Mouse (Mus musculus) cerebellum, adult 11-12 months (tissue): ENCODE measurements at regions not wholly inside any gene's neighbourhood (a gene's known extent, or its start where the extent isn't known, plus 50 kb on each side); places are given as distances from the start of the nearest gene placed in this dataset.

Experiments used
- DNase-seq: peaks from one replicate; pipeline ENCODE4 v3.0.0; 2022

DNA sequence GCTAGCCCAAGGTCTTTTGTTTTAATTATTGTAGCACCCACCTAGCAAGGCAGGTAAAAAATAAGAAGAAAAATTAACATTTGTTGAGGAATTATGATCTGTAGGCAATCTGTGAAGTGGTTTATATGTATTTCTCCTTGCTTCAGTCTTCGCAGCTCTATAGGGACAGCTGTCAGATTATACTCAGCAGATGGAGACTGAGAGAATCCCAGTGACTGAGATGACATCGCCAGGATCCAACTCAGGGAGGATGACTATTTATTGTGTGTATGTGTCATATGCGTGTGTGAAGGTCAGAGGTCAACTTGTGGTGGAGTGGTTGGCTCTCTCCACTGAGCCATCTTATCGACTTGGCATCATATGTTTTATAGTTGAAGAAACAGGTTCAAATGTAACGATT, 362.0 kb upstream of the Chd6 start:
- DNase-seq: no peak

DNA sequence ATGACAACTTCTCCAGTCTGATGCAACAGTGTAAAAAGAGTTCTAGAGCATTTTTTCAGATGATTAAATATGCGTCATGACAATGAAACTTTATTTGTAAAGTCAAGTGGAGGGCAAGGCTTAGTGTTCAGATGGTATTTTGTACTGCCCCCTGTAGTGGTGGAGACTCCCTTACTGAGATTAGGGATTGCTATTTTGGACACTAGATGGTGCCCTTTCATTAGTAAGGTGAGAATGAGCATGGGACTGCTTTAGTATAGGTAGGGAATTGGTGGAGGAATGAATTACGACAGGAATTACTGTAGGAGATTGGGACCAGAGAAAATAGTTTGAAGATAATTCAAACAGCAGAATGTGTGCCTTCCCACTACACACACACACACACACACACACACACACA, 361.1 kb upstream of the Chd6 start:
- peak; percentile 8 for DNase-seq

DNA sequence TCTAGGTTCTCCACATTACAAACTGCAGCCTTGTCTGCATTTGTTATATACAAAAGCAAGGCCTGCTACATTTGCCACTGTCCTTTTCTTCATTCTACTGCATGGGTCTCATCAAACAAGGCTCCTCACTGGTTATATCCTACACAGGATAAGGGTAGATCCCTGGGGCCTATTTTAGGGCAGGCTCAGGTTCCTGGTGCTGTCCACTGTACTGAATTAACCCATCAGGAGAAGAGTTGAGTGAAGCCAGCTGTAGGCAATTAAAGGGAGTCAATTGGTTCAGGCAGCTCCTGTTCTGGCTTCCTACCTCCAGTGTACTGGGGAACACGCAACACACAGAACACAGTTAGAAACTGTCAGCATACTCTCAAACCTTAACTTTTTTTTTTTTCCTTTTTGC, 358.2 kb upstream of the Chd6 start:
- DNase-seq: no peak

DNA sequence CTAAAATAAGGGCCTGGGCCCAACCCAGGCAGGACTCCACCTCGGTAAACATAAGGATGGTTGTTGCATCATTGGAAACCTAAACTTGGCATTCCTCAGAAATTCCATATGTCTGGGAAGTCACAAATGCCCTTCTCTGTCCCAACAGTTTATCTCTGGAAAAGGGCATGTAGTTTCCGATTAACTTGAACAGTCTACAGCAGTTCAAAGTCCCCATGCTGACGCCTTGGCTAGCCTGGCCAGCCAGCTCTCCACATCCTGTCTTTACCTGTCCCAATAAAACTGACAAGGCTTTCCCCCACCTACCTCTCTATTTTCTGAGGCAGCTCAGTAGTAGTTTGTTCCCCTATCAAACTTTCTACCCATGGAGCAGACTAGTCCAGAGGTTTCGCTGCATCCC, 351.7 kb upstream of the Chd6 start:
- DNase-seq: no peak

DNA sequence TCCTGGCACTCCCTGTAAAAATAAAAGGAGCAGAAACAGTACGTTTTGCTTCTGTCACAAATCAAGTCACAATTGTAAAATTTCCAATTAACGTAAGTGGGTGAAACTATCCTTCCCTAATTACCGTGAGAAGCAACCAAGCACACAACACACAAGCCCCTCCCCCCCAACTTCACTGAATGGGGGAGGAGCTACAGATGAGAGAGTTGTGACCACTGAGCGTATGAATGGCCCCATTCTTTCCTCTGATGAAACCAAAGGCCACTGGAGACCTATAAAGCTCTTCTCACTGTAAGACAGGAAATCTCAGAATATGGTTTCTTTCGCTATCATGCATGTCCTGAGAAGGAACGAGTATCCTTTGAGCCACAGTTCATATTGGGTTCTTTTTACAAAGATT, 345.6 kb upstream of the Chd6 start:
- no peak for DNase-seq

DNA sequence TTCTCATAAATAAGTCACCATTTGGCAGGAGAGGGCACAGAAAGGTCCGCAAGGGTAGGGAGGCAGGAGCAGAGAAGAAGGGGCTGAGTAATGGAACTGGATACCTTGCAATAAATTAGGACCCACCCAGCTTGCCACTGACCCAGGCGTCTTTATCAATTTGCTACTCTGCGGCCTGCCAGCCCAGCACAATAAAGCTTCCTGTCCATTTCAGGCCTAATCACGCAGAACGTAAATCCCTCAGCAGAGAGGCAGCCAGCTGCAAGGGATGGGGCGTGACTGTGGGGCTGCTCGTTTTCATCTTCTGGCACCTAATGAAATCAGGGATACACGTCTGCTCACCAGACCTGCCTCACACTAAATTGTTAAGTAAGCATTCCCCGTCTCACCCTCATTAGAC, 324.9 kb upstream of the Chd6 start:
- no peak for DNase-seq

DNA sequence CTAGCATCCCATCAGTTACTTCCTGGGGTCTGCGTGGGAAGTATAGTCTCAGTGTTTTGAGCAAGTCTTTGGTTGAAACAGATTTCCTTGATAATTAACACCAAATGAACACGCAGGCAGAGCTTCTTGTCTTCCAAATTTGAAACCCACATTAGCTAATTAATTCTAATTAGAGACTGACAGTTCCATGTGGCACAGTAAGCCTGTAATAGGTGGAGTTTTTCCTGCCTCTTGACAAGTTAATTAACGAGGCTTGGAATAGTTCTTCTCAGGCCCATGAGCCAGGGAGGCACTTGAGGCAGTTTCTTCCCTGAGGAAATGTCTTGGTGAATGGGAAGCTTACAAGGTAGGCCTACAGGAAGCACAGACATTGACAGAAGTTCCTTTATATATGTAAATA, 320.4 kb upstream of the Chd6 start:
- no peak for DNase-seq

DNA sequence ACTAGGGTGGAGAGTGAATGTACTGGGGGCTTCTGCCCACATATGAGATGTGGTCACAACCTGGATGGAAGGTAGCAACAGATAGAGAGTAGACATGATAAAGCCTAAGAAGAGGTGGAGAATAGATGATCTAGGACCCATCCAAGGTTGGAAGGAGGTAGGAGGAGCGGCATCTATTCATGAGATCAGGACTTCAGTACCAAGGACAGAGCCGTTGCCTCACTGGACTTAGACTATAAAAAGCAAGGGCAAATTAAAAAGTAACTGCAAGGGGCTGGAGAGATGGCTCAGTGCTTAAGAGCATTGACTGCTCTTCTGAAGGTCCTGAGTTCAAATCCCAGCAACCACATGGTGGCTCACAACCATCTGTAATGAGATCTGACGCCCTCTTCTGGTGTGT, 316.7 kb upstream of the Chd6 start:
- no peak for DNase-seq

DNA sequence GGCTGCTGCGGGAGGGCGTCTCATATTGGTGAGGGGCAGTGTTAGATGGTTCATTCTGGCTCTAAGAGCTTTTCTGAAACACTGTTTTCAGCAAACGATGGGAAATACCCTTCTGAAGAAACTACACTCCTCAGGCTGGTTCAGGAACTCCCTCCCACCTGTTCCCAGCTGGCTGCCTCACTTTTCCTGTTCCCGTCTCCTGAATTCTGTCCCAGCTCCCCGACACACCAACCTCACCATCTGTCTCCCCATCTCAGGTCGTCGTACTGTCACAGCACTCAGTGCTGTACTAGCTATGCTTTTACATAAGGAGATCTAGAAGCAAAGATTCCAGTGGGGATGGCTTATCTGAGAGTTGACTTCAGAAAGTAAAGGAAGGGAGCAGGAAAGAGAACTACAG, 309.2 kb upstream of the Chd6 start:
- DNase-seq: no peak

DNA sequence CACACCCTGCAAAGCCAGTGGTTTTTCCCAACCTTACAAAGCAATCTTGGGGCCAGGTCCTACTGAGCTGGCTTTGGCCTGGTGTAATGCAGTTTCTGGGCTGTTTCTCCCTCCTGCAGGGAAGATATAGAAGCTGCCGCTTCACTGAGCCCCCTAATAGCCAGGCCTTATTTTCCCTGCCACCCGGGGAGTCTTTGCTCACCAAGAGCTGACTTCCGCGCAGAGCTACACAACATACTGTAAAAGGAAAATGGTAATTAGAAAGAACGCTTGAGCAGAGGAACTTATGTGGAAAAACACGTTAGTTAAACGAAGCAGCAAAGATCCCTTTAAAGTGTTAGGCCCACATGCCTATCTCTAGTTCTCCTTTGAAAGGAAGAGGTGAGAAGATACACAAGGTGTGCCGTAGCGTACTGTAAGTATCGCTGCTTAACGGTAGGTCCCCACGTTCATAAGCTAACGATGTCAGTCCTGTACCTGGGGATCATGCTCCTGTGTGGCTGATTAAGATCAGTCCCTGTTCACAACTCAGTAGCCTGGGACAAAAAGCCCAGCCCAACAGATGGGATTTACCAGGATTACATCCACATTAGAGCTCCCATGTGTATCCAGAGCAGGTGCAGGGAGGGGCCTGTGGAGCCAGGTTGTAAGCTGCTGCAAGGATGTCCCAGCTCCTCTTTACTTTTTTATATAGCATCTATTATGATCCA, 307.5 kb upstream of the Chd6 start:
- DNase-seq: no peak

DNA sequence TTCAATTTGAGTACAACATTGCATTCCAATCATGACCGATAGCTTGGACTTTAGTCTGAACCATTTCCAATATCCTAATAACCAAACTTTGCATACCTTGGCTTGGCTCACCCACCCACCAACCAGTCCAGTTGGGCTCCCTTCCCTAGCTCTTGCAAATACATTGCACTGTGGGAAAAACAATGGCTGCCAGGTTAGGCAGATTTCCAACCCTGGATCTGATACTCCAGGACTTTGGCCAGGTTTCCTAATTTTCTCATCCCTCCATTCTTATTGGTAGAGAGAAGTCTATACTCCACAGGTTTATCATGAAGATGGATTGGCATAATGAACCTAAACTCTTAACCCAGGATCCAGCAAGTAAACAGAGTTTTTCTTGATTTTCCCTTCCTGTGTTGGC, 299.4 kb upstream of the Chd6 start:
- DNase-seq: no peak

DNA sequence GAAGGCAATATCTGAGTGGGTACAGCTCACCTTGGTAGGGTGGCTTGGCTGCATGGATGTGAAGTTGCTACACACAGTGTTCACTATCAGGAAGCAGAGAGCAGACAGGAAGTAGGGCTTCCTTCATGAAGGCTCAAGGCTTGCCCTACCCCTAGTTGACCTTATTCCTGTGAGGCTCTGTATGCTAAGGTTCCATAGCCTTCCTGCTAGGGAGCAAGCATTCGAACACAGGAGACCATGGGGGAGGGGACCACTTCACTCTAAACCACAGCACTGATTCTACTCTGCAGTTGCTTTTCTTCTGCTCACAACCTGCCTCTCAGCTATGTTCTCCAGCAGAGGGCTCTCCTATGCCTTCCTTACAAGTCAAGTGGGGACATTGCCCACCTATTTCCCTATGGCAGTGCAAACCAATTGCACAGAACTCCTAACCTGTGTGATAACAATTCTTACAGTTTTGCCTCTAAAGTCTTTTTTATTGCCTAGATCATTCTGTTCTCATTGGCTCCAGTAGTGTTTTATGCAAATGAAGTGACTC, 297.0 kb upstream of the Chd6 start:
- DNase-seq: no peak

DNA sequence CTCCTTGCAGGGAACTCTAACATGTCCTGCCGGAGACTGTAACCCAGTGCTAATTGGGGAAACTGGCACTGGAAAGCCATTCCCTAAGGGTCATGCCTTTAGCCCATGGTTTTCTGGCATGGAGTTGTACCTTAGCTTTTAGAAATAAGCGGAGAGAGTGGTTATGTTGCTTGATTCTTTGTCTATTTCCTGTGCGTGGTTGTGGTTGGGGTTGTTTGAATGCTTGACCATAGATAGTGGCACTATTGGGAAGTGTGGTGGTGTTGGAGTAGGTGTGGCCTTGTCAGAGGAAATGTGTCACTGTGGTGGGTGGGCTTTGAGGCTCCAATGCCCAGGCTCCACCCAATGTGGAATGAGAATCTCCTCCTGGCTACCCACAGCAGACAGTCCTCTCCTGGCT, 289.2 kb upstream of the Chd6 start:
- DNase-seq: no peak

DNA sequence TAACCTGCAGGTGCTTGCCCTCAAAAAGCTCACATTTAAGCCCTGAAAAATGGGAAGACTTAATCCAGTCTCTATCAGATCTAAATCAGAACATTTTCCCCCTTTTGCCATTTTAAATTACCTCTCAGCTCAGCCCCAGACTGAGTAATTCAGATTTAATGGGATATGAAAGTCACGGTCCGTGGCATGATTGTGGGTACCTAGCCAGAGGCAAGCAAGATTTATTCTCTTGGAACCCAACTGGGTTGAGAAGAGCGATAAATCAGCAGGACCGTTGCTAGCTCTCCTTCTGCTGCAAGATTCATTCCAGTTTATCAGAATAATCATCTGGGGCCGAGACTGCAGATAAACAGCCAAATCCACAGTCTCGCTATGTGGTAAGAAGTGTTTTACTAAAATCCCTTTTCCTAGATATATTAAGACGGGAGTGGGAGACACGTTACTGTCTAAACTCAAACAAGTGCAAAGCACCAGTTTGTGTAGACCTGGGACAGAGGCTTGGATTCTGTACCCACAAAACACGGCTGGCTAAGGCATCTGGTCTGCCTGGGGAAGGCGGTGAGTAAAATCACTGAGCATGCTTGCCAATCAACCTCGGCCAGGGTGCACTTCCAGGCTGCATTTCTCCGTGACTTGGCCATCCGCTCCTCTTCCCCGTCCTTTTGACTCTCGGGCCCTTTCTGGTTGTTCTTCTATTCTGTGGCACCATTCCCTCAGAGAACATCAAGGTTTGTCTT, 282.2 kb upstream of the Chd6 start:
- no peak for DNase-seq

DNA sequence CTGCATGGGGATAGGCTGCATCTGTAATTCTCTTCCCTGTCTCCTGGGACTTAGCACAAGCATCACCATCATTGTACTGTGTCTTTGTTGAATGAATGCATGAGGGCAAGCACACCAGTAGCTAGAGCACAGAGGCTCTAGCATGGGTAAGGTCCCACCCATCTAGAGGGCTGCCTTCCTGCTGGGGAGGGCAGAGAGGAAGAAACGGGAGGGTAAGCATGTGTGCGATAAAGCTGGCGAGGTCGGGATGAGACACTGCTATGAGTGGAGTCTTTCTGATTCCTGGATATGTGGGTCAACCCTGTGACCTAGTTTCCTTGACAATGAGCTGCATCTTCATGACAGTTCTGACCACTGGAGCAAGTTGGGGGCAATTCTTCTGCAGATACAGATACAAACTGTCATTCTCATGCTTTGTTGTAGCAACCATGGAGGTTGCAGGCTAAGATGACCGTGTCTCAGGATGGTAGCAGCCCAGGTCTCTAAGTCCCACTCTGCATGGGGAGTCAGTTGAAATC, 280.5 kb upstream of the Chd6 start:
- DNase-seq: no peak

DNA sequence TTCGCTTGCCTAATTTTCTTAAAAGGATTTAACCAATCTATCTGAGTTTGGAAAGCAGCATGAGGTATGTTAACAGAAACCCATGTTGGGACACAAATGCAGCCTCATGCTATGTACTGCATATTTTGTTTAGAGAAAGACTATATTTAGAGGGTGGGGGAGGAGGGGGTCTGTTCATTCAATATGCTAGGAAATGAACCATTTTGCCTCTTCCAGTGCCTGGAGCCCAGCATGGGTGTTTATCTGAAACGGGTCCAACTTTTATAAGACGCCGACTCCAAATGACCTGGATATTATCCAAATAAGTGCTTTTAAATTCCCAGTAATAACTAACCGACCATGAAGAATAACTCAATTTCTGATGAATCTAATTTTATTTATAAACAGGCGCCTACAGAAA, 278.2 kb upstream of the Chd6 start:
- no peak for DNase-seq

DNA sequence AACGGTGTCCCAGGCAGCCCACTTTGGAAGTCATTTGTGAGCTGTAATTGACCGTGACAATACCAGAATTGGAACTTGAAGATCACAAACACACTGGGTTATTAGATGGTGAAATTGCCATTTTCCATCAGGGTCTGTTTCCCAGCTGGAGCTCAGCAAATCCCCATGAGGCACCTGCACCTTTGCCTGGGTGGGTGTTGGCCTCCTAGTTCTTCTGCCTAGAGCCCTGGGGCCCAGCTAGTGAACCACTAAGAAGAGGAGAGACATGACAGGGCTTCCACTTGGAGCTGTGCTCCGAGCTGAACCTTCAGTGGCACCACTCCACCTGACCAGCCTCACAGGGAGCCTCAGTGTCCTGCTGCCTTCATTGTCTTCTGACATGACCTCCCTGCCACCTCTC, 273.5 kb upstream of the Chd6 start:
- DNase-seq: no peak

DNA sequence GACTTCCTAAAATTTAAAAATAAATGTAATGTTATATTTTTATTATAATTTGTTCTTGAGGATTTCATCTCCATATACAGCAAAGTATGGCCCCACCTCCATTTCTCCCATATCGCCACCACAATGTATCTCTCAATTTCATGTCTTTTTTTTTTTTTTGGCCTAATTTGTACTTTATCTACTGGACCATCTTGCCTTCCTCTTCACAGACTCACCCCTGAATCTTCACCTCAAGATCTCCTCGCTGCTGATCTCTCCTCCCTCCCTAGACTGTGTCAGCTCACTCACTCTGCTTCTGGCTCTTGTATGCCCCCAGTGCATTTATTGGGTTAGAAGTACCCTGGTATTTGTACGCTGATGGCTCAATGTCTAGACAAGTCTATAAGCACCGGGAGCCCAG, 269.4 kb upstream of the Chd6 start:
- no peak for DNase-seq

DNA sequence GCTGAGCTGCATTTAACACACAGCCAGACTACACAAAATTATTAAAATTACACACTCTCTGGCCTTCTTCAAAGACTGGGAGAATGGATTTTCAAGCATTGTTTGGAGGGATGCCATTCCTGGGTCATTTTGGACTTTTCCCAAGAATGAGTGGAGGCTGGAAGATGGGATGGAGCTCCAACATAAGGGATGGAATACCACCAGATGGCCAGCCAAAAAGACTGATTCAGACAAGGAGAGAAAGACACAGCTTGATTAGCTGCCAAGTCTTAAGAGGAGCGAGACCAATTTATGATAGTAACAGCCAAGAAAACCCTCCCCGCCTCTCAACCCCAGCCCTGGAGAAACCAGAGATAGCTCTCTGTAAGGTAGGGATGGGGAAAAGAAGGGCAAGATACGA, 253.4 kb upstream of the Chd6 start:
- peak; percentile 12 for DNase-seq

DNA sequence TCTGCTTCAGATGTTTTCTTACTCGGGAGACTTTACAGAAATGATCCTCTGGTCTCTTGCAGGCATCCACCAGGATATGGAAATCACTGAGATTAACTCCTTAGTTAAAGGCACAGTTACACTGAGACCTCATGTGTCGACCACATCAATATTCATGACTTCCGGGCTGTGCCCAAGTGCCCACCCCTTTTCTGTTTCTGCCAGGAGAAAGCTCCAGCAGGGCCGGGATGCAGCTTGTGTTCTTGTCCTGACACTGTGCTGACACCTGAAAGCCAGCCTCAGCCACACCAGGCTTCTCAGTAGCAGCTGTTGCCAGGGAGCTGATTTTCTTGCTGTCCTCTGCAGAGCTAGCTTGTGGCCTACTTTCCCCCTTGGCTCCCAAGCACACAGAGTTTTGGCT, 240.2 kb upstream of the Chd6 start:
- DNase-seq: no peak

DNA sequence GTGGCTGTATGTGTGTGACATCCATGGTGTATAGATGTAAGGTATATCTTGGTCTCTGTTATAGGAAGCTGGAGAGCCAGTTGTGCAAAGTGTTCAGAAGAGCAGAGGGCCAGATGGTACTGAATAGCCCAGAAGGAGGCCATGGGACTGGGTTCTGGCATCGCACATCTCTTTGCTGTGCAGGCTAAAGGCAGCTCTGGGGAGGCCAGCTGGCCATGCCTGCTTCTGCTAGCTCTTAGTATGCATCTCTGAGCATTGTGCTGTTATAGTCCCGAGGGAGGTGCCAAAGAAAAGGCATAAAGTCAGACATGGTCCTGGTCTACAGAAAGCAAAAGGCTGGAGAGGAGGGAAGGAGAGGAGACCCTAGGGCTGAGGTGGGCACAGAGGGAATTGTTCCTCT, 235.1 kb upstream of the Chd6 start:
- no peak for DNase-seq

DNA sequence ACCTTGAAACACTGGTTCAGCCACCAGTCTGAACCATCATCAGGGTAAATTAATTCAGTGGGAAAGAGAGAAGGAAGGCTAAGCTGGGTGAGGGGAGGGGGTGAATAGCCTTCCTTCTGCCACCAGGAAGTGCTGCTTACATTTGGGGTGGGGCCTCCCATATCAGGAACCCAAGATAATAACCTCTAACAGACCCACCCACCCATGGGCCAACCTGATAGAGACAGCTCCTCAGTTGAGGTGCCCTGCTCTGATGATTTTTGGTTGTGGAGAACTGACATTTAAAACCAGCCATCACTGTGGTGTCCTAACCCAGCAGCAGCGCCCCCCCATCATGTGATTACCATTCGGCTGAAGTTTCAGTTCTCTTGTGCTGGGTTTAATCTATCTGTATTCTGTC, 233.8 kb upstream of the Chd6 start:
- no peak for DNase-seq

DNA sequence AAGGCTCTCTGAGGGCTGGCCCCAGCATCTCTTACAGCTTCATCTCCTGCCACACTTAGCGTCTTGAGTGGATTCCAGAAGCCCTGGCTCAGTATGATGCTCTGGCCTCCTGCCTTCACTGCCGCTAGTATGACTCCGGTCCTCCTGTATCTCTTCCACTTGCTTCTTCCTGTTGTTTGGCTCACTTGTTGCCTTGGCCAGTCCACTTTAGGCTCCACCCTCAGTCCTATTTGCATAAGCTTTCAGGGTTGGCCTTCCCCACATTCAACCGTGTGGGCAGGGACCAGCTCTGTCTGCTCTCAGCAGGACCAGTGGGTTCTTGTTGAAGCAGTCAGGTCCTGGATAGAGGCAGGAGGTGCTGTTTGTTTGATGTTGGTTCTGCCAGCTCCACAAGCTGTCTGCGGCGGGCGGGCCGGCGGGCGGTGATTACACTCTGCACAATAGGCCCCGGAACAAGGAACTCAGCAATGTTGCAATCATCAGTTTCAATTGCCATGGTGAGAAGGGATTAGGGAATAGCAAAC, 232.6 kb upstream of the Chd6 start:
- DNase-seq: peak; percentile 3

DNA sequence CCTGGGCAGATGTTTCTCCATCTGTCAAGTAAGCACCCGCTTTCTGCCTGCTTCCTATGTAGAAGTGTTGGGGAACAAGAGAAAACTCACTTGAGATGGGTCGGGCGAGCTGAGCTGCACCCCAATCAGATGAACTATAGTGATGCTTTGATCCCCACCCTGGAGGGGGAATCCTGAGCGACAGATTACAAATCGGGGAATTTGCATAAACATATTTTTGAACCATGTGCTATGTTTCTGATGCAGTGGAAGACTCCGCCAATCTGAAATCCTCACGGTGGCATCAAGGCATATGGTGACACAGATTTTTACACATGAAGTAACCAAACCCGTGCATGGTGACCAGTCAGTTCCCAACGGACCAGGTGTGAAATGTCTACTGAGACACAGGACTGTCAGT, 231.4 kb upstream of the Chd6 start:
- DNase-seq: no peak
